Mouse (Mus musculus) brain, embryonic 14.5 days (tissue): ENCODE results near the gene Tspan5.

Experiments used
- CTCF ChIP-seq: fragments of 200-500 bp; IDR thresholded peaks from 2 replicates; pipeline ENCODE4 v1.5.1; 2012; ENCODE audit warnings: inconsistent platforms, mild to moderate bottlenecking, moderate library complexity, borderline replicate concordance; ENCODE audit not compliant: insufficient read depth, insufficient read length; ENCODE audit errors: extremely low read depth
- POLR2A ChIP-seq: fragments of 200-500 bp; IDR thresholded peaks from 2 replicates; pipeline ENCODE4 v1.6.1; 2012; ENCODE audit warnings: mild to moderate bottlenecking, inconsistent platforms, borderline replicate concordance; ENCODE audit not compliant: poor library complexity, insufficient read depth, insufficient read length, severe bottlenecking; ENCODE audit errors: extremely low read depth

DNA sequence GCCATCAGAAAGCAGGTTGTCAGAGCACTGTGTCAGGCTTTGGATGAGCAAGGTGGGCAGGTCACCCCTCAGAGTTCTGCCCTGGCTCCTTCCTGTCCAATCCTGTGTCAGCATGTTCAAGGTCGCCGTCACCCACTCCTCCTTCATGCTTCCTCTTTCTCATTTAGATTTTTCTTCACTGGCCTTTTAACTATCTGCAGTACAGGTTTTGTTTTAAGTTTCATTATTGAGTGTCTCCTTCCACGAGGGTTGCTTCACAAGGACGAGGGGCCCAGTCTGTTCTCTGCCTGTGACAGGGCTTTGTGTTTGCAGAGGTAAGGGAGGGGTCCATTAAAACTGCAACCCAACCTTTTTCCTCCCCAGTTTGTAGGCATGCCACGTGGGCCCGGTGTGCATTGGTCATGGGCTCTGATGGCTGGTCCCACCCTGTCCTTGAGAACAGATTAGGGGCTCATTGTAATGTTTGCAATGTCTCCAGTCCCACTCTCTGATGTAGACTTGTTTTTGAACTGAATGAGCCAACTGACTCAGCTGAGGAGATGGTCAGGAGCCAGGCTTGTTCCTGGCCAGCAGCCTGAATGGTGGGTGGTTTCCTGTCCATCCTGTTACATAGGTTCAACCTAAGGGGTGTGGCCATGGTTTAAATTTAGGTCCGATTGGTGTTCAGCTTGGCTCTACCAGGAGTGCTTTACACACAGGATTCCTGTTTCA lies 73.3 kb downstream of the Tspan5 start:
- TF ChIP-seq POLR2A, result no peak
- TF ChIP-seq CTCF, result no peak
